ENCODE assay signal across 20 mouse cellular contexts in the genomic region with DNA sequence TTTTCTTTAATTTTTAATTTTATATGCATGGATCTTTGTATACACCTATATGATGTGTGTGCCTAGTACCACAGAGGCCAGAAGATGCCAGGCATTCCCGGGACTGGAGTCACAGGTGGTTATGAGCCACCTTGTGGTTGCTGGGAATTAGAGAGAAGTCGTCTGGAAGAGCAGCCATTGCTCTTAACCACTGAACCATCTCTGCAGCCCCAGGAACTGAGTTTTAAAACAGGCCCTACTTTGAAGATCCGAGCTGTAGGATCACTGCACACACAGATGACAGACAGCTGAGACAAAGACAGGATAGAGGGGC. TPM values are rescaled to one million over a fixed set of nuclear protein-coding genes. Genes with fewer than 3 reads are reported as not detected.
DNase-seq lines count a peak whose midpoint lies in the region; ATAC-seq and TF ChIP-seq lines count a peak whose summit lies in the region.
"Had no signal": no experiment of that assay in that cellular context is flagged by ENCODE, and none has a peak within 500 bp of the region (broad histone marks: within the 10 kb centered on the region; RNA-seq: fewer than 3 reads in every experiment).

No protein-coding gene starts in this region.

- CTCF ChIA-PET in Patski (lab: Charles Lee): interaction anchor here (0.9 to 1.2 kb wide), 4 partner anchors 10 to 38 kb away, joined by 3 to 4 read pairs (median 3); partner anchors contain the start of gene Adprh

- H3K9me3 ChIP-seq in kidney, embryonic 14.5 days (ENCODE audit: control insufficient read depth, low read length): no peaks in the 10 kb centered on the region
- no peaks in the 10 kb centered on the region for H3K9me3 ChIP-seq in liver, postnatal 0 days (ENCODE audit: low read length)
- no peaks in the 10 kb centered on the region for H3K9me3 ChIP-seq in stomach, postnatal 0 days (ENCODE audit: control insufficient read depth, low read length)
- H3K9me3 ChIP-seq: forebrain, embryonic 15.5 days; limb, embryonic 13.5 days had no signal

- 32% methylated on average over 3 of the region's 3 CpGs for WGBS in kidney, embryonic 14.5 days
- 35% methylated on average over 3 of the region's 3 CpGs for WGBS in liver, postnatal 0 days (ENCODE audit: insufficient replicate concordance)
- 38% methylated on average over 3 of the region's 3 CpGs for WGBS in stomach, postnatal 0 days

- no peaks in the 10 kb centered on the region for H3K36me3 ChIP-seq in kidney, embryonic 14.5 days (ENCODE audit: control insufficient read depth, insufficient read depth, low read length)
- no peaks in the 10 kb centered on the region for H3K36me3 ChIP-seq in liver, postnatal 0 days (replicated peaks; ENCODE audit: insufficient read depth, low read length)
- H3K36me3 ChIP-seq in stomach, postnatal 0 days (ENCODE audit: control insufficient read depth, insufficient read depth, low read length): no peaks in the 10 kb centered on the region
- H3K36me3 ChIP-seq: forebrain, embryonic 15.5 days; limb, embryonic 13.5 days had no signal

- 0 out of 2 replicates have a peak, but pooled peaks have one; percentile 15 for TF ChIP-seq CTCF in liver, postnatal 0 days (IDR thresholded peaks at IDR 0.05; ENCODE audit: low read depth)
- TF ChIP-seq CTCF in Patski (IDR thresholded peaks at IDR 0.05): peak; percentile 36
- peak; percentile 57 for TF ChIP-seq CTCF in stomach, postnatal 0 days (IDR thresholded peaks at IDR 0.05; ENCODE audit: low read depth)

- in situ Hi-C loops in Patski (cut with MboI; ENCODE audit: low pct_unique_long_range_greater_than_20kb): no loop called here

- peak; percentile 8 for DNase-seq in kidney, adult 18-20 months
- no peak for DNase-seq in liver, postnatal 0 days
- no peak for DNase-seq in liver
- DNase-seq in Patski (ENCODE audit: low read depth, low spot score): no peak
- DNase-seq in stomach, postnatal 0 days (ENCODE audit: low spot score): no peak
- DNase-seq: B cell, adult 2 months; cerebellum, adult 11 months; cerebellum, postnatal 14 days; embryo, embryonic 11 days; heart, postnatal 4 days; lung, postnatal 10 days; retina, postnatal 1 day; right cerebral cortex, postnatal 4 days had no signal

- no peak overlapping the region for H3K4me3 ChIP-seq in kidney, embryonic 14.5 days (ENCODE audit: low read length)
- no peak overlapping the region for H3K4me3 ChIP-seq in liver, postnatal 0 days (ENCODE audit: low read depth, low read length)
- H3K4me3 ChIP-seq in stomach, postnatal 0 days (ENCODE audit: low read depth, low read length): no peak overlapping the region
- H3K4me3 ChIP-seq: forebrain, embryonic 15.5 days; limb, embryonic 13.5 days had no signal

- no peaks in the 10 kb centered on the region for H3K27me3 ChIP-seq in kidney, embryonic 14.5 days (ENCODE audit: control insufficient read depth, insufficient read depth, low read length)
- H3K27me3 ChIP-seq in liver, postnatal 0 days (ENCODE audit: insufficient read depth, low read length): no peaks in the 10 kb centered on the region
- no peaks in the 10 kb centered on the region for H3K27me3 ChIP-seq in Patski
- no peaks in the 10 kb centered on the region for H3K27me3 ChIP-seq in stomach, postnatal 0 days (ENCODE audit: control insufficient read depth, insufficient read depth, low read length)
- H3K27me3 ChIP-seq: forebrain, embryonic 15.5 days; limb, embryonic 13.5 days had no signal

- no peak overlapping the region for H3K27ac ChIP-seq in kidney, embryonic 14.5 days (ENCODE audit: low read depth, low read length)
- no peak overlapping the region for H3K27ac ChIP-seq in liver, postnatal 0 days (ENCODE audit: low read depth)
- H3K27ac ChIP-seq in stomach, postnatal 0 days (replicated peaks): no peak overlapping the region
- H3K27ac ChIP-seq: forebrain, embryonic 15.5 days; limb, embryonic 13.5 days had no signal

- POLR2A ChIA-PET in Patski (lab: Charles Lee): interaction anchor here (1.5 kb wide), 1 partner anchor 16 kb away, joined by 7 read pairs; the partner anchor contains the start of gene Adprh

- no peak for TF ChIP-seq EP300 in liver, postnatal 0 days (IDR thresholded peaks at IDR 0.05; ENCODE audit: low read depth)
- no peak for TF ChIP-seq EP300 in stomach, postnatal 0 days (optimal IDR thresholded peaks at IDR 0.05)

- ATAC-seq in kidney, embryonic 14.5 days (ENCODE audit: low FRiP score, low TSS enrichment): no peak
- no peak for ATAC-seq in liver, postnatal 0 days
- ATAC-seq in Patski: peak; percentile 72
- ATAC-seq in stomach, postnatal 0 days (ENCODE audit: low FRiP score, low TSS enrichment): no peak
- no peak for ATAC-seq in monocyte, adult 5-6 weeks (replicated peaks; ENCODE audit: insufficient number of reproducible peaks, low FRiP score, low TSS enrichment, poor library complexity, severe bottlenecking)
- ATAC-seq: forebrain, embryonic 15.5 days; hindbrain, embryonic 16.5 days; midbrain, embryonic 16.5 days had no signal

- no peak overlapping the region for H3K4me2 ChIP-seq in kidney, embryonic 14.5 days (replicated peaks; ENCODE audit: low read depth, low read length)
- H3K4me2 ChIP-seq in liver, postnatal 0 days (ENCODE audit: low read depth, low read length): no peak overlapping the region
- H3K4me2 ChIP-seq in stomach, postnatal 0 days (replicated peaks; ENCODE audit: low read depth): no peak overlapping the region
- H3K4me2 ChIP-seq: forebrain, embryonic 15.5 days; limb, embryonic 13.5 days had no signal

- H3K4me1 ChIP-seq in kidney, embryonic 14.5 days (ENCODE audit: control insufficient read depth, insufficient read depth, low read length): no peaks in the 10 kb centered on the region
- H3K4me1 ChIP-seq in liver, postnatal 0 days (ENCODE audit: insufficient read depth): no peaks in the 10 kb centered on the region
- H3K4me1 ChIP-seq in stomach, postnatal 0 days (replicated peaks; ENCODE audit: control insufficient read depth, insufficient read depth): no peaks in the 10 kb centered on the region
- H3K4me1 ChIP-seq: forebrain, embryonic 15.5 days; limb, embryonic 13.5 days had no signal

- H3K9ac ChIP-seq in kidney, embryonic 14.5 days (ENCODE audit: low read depth, low read length): no peak overlapping the region
- no peak overlapping the region for H3K9ac ChIP-seq in liver, postnatal 0 days (replicated peaks)
- H3K9ac ChIP-seq in stomach, postnatal 0 days (ENCODE audit: low read length): no peak overlapping the region
- H3K9ac ChIP-seq: forebrain, embryonic 15.5 days; limb, embryonic 13.5 days had no signal

RNA-seq across cellular contexts. Expression of gene Cd80, which starts 13.3 kb away (rescaled TPM):
- polyA plus RNA-seq in kidney, embryonic 14.5 days (2014; fragmentation: Nextera tagmentation; extraction: Ambion mirVana): 0.34 and 0.51 TPM in 2 replicates
- polyA plus RNA-seq in liver, postnatal 0 days (2015; fragmentation: Nextera tagmentation; extraction: Ambion mirVana): 0.13 and 0.15 TPM in 2 replicates
- 0.24 TPM for polyA plus RNA-seq in Patski (2021)
- 0.45 and 0.59 TPM in 2 replicates for polyA plus RNA-seq in stomach, postnatal 0 days (2015; fragmentation: Nextera tagmentation; extraction: Ambion mirVana)
- total RNA-seq in monocyte, adult 5-6 weeks (2017): 5.9 to 10.5 TPM (median 6.7 TPM) in 3 replicates
- total RNA-seq: granulocyte monocyte progenitor cell, adult 5-6 weeks had no signal

RNA-seq across cellular contexts. Expression of gene Adprh, which starts 16.2 kb away (rescaled TPM):
- 82.6 and 98.3 TPM in 2 replicates for polyA plus RNA-seq in kidney, embryonic 14.5 days (2014; fragmentation: Nextera tagmentation; extraction: Ambion mirVana)
- polyA plus RNA-seq in liver, postnatal 0 days (2015; fragmentation: Nextera tagmentation; extraction: Ambion mirVana): 17.9 and 22.2 TPM in 2 replicates
- polyA plus RNA-seq in Patski (2021): 37.5 TPM
- polyA plus RNA-seq in stomach, postnatal 0 days (2015; fragmentation: Nextera tagmentation; extraction: Ambion mirVana): 44.4 and 46.7 TPM in 2 replicates
- 14.6 to 25.9 TPM (median 16.7 TPM) in 3 replicates for total RNA-seq in monocyte, adult 5-6 weeks (2017)

RNA-seq across cellular contexts. Expression of gene Pla1a, which starts 35.7 kb away (rescaled TPM):
- 0.39 and 0.79 TPM in 2 replicates for polyA plus RNA-seq in kidney, embryonic 14.5 days (2014; fragmentation: Nextera tagmentation; extraction: Ambion mirVana)
- 49.8 and 55.8 TPM in 2 replicates for polyA plus RNA-seq in liver, postnatal 0 days (2015; fragmentation: Nextera tagmentation; extraction: Ambion mirVana)
- 61.5 TPM for polyA plus RNA-seq in Patski (2021)
- 0.11 and 0.34 TPM in 2 replicates for polyA plus RNA-seq in stomach, postnatal 0 days (2015; fragmentation: Nextera tagmentation; extraction: Ambion mirVana)
- total RNA-seq in monocyte, adult 5-6 weeks (2017): not detected in 3 replicates
- total RNA-seq: granulocyte monocyte progenitor cell, adult 5-6 weeks had no signal

RNA-seq across cellular contexts. Expression of gene Timmdc1, which starts 53.8 kb away (rescaled TPM):
- 29.1 and 31.8 TPM in 2 replicates for polyA plus RNA-seq in kidney, embryonic 14.5 days (2014; fragmentation: Nextera tagmentation; extraction: Ambion mirVana)
- polyA plus RNA-seq in liver, postnatal 0 days (2015; fragmentation: Nextera tagmentation; extraction: Ambion mirVana): 14.8 and 17.0 TPM in 2 replicates
- polyA plus RNA-seq in Patski (2021): 44.5 TPM
- polyA plus RNA-seq in stomach, postnatal 0 days (2015; fragmentation: Nextera tagmentation; extraction: Ambion mirVana): 14.6 and 15.5 TPM in 2 replicates
- 11.9 to 26.7 TPM (median 17.7 TPM) in 3 replicates for total RNA-seq in monocyte, adult 5-6 weeks (2017)

Comparison
In these comparisons a context has a peak if more than half of its experiments do, and no peak if none do; other contexts are left out.
1. RNA of gene Pla1a, which starts 35.7 kb away (polyA plus RNA-seq): 61.5 TPM in Patski (single experiment) and 49.8 to 55.8 TPM in liver, postnatal 0 days; 0.39 to 0.79 TPM in kidney, embryonic 14.5 days and 0.11 to 0.34 TPM in stomach, postnatal 0 days; every median in the first group is over 10 times any median in the second.
2. Peak in every context shown above with its lines, with median percentiles within 50 percentile points of each other: CTCF ChIP-seq.